Mouse (Mus musculus) A20 (cell line): ENCODE measurements around the gene Gm9999.
"Not testable (repeated sequence)": the region's sequence is repeated elsewhere in the genome, so short reads cannot be mapped to it uniquely, and the experiment has no call there.

ENCODE experiments used
- DNase-seq: peaks from one replicate; pipeline ENCODE4 v3.0.0-alpha.2; 2011; ENCODE audit warnings: low read depth, low spot score

The Gm9999 gene

DNA sequence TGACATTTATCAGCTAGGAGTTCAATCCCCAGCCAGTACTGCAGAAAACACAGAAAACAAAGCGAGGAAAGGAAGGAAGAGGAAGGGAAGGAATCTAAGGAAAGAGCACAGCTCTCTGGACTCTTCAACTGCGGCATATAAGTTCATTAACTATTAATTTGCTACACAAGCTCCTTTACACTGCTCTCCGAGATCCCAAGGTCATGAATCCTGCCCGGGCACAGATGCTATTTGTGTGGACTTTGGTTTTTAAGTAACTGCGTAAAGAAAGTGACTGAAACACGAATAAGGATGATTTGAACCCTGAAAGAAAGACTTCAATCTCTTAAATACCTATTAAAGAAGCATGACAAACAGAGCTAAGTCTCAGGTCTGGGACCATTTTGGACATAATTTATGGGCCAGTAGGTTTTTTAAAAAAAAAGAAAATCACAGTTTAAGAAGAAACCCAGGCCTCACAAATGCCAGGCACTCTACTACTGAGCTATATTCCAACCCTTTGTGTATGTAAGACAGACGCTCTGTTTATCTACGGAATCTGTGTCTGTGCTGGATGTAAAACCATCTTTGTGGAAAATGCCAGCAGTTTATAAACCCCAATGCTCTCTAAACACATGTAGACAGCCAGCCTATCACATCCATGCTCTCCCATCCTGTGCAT is 16.7 kb downstream of the Gm9999 start:
- no peak for DNase-seq

DNA sequence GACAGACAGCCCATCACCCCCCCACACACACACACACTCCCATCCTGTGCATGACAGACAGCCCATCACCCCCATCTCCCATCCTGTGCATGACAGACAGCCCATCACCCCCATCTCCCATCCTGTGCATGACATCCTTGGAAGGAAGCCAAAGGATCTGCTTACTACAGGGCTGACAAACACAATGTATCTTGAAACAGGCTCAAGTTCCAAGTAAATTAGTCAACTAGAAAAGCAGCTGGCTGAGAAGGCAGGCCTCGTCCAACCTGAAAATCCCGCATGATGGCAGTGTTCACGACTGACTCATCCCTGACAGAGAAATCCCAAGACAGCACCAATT is 17.2 kb downstream of the Gm9999 start:
- no peak for DNase-seq

DNA sequence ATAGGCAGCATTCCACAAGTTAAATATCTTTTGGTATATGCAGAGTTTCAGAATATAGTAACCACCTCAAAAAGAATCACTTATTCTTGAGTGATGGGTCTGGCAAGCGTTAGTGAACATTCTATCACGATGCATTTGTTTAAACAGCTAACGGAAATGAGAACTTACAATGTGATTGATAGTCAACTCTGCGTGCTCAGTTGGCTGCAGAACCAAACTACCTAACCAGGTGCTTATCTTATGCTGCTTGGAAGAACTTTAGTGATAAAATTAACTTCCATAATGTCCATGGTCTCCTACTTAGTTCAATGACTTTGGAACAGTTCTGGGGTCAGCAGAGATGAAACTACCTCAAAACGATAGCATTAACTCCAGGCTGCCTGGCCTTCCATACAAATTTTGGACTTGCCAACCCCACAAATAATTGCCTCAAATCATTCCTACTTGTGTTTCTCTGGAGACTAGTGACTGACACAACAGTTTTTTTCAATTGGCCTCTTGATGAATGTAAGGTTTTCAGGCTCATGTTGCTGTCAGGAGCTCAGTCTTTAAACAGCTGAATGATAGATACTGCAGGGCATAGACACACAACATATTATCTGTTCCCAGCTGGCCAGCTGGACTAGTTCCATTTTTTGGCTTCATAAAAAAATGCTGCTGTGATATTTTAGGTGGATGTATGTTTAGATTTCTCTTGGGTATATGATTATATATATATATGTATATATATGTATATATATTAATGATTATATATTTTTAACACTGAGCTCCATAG is 17.9 kb downstream of the Gm9999 start:
- DNase-seq, result no peak

DNA sequence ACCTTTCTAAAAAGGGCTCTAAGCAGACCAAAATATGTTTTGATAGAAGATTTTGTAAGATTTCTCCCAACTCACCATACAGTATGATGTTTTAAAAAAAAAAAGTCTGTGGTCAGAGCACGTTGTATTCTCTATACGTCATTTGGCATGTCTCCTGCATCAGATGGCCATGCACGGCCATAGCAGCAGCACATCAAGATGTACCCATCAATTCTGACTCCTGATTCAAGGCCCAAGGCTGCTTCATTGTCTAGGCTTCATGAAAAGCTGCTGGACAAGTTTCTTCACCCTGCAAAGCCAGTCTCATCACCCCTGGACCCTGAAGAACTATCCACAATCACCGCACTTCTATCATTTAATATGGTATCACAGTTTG is 18.5 kb downstream of the Gm9999 start:
- DNase-seq, result no peak

DNA sequence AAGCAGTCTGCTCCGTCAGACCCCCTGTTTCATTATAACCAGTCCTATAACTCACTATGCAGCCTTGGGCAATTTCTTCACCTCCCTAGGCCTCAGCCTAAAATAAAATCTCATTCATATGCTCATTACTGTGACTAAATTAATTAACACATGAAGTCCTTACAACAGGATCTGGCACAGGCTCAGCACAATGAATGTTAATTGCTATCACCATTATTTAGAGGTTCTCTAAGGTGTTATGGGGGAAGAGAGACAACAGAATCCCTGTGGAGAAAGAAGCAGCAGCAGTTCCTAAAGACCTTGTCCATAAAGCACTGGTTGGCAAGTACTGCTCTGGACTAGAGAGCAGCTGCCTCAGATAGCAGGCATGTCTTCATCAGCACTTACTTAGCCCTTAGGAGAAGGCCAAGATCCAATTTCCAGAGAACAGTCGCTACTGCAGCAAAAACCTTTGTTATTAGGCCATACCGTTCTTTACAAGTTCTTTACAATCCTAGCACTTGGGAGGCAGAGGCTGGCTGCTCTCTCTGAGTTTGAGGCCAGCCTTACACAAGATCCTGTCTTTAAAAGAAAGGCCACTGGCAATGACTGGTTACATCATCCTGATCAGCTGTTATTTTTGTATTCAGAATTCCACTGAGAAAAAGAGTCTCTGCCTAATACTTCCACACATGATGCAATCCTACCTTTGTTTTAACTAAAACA is 20.2 kb downstream of the Gm9999 start:
- no peak for DNase-seq

DNA sequence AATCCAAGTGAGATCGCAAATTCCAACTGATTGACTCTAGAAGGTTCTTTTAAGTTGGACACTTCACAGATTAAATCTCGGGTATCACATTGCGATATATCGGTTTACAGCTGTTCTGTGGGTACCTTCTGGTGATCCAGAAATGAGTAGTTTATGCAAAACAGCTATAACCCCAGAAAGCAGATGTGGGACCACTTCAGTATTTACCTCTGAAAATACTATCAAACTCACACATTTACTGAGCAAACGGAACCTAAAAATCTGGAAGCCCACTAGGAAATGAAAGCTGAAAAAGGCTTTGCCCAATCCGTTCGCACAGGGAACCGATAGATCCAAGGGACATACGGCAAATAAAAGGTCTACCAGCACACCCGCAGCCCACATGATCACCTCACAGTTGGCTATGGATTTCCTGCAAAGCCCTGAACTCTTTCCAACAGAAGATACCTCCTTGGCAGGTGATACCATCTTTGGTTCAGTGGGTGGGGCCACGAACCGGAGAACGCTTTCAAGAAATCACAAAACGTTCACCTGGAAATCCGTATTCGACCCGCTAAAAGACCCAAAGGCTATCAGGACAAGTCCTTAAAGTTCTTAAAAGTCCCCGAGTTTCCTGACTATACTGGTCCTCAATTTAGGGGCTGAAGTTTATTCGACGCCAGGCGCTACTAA is 23.9 kb downstream of the Gm9999 start:
- DNase-seq, result peak; percentile 70

DNA sequence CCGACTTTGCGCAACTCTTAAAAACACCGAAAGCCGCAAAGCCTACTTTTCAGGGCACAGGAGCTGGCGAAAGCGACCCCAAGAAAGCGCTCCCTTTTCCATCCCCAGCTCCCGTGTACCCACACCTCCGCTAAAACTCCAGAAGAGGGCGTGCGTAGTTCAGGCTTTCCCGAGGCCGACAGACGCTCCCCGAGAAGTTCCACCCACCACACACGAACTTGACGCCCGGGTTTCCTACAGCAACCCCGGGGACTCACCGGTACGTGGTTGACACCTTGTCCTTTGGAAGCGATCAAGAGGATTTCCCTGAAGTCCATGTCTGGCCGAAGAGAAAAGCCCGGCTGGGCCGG is 24.4 kb downstream of the Gm9999 start:
- no peak for DNase-seq

DNA sequence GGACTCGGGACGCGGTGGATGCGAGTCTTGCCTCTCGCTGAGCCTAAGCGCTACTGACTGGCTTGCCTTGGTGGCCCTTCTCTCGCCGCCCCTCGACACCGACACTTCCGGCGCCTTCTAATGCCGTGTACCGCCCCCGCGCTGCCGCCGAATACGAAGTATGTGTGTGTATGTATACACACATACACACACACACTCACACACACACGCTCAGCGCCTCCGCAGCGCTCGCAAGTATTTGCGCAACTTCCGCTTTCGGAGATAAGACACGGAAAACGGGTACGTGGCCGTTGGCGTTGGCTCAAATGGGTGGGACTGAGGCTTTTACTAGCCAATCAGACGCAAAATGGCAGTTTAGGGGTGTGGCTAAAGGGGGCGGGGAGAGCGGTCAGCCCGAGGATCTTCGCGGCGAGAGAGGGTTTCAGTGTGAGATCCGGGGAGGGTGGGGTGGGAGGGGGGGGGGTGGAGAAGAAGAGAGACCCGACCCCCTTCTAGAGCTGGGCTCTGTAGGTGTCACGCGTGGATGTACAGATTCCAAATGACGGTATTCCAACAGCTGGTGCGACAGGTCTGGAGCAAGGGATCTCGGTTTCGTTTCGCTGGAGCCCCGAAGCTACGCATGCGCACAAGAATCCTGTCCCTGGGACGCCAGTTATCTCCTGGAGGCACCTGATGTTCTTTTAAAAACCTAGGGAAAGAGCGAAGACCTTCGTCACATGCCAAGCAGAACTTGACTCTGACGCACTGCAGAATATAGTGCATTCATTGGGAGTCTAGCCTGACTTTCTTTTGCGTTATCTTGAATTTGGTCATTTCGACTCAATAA is 25.0 kb downstream of the Gm9999 start, which contains the start of gene Spty2d1:
Gene Spty2d1 (minus strand): TSS at position 244 of the 826 bp plus-strand sequence.
- DNase-seq, result peak; percentile 99

DNA sequence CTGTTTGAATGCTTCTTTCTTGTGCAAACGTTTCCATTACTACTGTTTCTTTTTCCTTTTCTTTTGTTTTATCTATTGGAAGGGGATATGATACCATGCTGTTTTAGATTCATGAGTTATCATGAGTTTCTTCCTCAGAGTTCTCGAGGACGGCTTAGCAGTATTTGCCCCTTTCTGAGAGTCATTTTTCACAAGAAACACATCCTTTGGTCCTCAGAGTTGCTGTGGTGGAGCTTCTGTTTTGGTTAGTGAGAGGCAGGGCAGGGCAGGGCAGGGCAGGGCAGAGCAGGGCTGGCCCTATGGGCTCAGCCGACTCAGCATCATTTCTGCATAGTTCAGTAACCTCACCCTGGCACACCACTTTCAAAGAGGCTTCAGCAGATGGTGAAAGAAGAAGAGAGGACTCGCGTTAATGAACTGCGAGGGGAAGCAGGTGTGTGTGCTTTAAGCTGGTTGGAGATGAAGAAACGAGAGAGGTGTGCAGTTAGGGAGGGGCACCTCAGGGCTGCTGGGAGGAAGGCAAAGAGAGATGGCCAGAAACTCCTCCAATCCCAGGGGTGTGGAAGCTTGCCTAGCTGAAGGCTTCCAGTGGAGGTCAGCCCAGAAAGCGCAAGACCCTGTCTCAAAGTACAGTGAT is 29.9 kb downstream of the Gm9999 start:
- DNase-seq, result peak; percentile 85

DNA sequence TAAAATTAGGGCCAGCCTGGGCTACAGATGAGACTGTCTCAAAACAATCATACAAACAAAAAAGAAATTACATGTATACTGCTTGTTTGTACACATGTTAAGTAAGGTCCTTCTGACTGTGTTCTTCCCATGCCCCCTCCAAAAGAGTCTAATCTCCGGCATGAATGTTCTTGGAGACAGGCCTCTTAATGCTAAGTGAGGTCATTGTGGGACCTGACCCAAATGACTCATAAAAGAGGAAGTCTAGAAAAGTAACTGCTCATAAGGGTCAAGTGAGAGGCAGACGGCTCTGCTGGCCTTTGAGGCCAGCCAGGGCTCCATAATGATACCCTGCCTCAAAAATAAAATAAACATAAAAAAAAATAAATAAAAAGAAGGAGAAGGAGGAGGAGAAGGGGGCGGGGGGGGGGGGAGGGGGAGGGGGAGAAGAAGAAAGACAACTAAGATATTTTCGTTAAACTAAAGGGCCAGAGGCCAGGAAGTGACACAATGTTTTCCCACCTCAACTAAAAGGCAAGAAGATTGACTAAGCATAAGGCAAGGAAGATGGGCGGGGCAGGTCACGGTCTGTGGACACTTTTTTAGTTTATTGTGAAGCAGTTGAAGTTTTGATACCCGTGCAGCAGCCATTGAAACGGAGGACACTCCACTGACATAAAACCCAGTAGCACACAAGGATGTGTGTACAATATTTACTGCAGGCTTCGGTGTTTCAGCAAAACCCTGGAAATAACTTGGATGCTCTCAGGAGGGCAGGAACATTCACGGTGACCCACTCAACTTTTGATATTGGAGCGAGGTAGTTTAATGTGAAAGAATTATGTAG is 31.4 kb downstream of the Gm9999 start:
- DNase-seq, result peak; percentile 46

DNA sequence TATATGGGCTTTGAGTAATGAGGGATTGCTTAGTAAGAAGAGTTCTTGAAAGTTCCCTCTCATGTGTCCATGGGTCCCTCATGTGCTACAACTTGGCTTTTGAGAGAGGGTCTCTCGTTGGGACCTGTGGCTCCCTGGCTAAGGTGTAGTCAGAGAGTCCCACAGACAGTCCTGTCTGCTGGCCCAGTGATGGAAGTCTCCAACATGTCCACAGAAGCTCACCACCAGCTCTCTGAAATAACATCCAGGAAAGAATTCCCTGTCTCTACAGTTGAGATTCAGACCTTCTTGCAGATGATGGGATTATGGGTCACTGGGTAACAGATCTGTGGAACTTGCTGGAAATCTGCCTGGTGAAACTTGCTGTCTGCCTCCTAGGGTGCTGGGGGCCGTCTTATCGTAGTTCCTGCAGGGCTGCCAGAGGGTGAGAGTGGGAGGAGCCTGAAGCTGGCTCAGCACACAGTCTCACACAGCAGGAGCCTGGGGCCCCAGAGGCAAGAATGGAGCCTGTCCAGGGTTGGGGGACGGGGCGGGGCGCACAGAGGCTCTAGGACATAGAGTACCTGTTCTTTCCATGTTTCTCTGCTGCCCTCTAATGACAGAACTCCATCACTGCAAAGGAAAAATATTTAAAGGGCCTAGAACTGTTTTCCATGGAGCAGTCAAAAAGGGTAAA is 32.1 kb downstream of the Gm9999 start:
- peak; percentile 81 for DNase-seq

DNA sequence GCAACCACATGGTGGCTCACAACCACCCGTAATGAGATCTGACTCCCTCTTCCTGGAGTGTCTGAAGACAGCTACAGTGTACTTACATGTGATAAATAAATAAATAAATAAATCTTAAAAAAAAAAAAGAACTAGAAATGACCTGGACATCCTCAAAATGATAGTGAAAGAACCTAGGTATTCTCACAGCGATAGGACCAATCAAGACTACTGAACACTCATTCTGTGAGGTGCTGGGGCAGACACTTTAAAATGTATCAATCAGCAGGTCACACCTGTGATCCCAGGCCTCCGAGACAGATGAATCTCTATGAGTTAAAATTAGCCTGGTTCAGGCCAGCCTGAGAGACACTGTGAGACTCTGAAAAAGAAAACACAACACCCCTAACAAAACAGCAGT is 33.2 kb downstream of the Gm9999 start:
- peak; percentile 19 for DNase-seq

DNA sequence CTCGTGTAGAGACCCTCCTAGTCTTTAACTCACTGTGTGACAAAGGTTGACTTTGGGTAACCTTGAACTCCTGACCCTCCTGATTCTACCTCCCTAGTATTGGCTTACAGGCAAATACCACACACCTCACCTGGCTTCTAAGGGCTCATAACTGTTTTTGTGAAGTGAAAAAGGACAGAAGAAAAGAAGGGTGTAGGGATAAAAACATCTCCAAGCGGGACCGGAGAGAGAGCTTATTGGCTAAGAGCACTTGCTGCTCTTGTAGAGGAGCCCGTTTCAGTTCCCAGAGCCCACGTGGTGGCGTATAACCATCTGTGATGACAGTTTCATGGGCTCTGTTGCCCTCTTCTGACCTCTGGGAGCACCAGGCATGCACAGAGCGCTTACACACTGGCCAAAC is 33.8 kb downstream of the Gm9999 start:
- no peak for DNase-seq

DNA sequence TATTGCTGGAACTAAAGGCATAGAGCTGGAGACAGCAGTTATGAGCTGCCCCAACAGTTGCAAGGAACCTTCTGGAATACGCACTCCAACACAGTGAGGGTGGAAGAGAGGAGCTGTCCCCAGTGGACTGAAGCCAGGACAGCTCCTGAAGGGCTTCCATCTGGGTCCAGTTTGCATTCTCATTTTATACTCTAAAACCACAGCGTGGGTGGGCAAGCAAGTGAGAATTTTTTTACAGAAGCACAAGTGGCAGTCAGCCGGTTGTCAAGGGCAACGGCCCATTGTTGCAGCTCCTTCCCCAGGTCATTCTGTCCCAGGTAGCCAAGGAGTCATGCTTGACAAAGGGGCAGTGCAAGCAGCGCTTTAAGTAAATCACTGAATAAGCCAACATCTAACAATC is 36.3 kb downstream of the Gm9999 start:
- no peak for DNase-seq

DNA sequence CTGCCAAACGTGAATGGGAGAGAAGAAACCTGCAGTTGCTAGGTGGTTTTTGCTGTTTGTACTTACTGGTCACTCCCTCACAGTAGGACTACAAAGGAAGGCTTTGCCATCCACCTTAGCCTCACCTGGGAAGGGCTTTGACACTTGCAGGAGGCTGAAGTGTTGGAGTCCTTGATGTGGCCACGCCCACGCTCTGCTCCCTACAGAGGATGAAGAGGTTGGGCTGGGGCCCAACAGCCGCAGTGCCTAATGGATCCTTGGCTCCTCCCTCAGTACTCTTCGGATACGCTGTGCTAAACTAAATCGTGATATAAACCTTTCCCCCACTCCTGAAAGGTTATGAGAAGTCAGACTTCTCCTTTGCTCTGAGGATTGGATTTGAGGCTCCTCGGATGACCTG is 37.6 kb downstream of the Gm9999 start:
- DNase-seq, result no peak

DNA sequence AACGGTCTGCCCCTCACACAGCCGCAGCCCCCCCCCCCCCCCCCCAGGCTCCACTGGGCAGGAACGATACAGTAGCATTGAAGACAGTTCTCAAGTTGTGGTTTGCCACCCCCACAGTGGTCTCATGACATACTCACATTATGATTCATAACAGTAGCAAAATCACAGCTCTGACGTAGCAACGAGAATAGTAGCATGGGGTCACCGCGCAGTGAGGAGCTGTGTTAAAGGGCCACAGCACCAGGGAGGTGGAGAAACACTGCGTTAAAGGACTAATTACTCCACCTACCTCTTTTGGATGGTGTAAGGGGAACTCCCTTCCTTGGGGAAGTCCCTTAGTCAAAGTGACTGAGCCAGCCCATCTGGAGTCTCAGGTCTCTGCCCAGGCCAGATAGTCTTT is 39.1 kb downstream of the Gm9999 start:
- DNase-seq, result peak; percentile 87

DNA sequence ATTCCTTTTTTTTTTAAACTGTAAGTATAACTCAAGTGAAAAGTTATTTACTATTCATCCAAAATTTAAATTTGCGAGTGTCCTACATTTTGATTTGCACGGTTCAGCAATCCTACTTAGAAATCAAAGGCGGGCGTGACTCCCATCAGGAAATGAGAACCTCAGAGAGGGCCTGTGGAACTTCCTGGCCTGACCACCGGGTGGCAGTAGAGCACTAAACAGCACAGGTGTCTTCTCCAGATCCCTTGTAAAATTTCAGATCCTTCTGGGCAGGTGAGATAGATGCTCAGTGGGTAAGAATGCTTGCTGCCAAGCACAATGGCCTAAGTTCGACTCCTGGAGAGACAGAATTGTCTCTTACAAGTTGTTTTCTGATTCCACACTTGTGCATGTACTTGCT is 40.1 kb downstream of the Gm9999 start:
- peak; percentile 85 for DNase-seq

DNA sequence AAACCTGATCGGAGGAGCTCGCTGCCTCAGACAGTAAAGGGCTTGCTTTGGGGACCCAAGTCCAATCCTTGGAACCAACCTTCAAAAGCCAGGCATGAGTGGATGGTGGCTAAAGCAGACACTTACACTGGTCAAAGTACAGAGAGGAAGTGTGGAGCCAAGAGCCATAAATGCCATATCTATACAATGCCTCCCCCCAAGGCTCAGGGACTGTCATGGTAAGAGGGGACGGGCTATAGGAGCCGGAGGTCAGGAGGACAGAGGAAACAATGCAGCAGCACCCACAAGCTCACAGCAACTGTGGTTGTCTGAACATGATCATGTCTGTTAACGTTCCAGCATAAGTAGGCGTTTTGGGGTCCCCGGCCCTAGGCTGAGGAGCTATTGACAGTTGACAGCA is 41.1 kb downstream of the Gm9999 start:
- no peak for DNase-seq

DNA sequence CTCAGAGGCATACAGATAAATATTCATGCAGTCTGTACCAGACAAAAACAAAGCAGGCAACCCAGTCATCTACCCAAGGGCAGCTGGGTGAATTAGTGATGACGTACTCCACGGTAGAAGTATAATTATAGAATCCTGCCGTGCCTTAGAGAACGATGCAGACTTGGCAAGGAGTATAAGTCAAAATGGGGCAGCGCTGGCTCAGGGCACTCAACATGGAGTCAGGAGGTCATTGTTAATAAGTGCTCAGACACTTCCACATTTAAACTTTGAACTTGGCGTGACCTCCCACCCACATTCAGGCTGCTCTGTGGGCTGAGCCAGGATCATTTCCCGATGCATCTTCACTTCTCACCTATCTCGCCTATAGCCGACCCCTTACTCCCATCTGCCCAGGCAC is 42.0 kb downstream of the Gm9999 start:
- DNase-seq, result no peak

DNA sequence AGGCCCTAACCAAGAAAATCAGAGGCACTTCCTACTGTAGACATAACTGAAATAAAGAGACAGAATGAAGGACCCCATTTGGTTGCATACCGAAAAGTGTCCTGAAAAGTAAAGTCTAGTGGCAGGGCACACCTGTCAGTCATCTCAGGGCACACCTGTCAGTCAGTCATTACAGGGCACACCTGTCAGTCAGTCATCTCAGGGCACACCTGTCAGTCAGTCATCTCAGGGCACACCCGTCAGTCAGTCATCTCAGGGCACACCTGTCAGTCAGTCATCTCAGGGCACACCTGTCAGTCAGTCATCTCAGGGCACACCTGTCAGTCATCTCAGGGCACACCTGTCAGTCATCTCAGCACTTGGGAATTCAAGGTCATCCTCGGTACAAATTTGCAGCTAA is 43.5 kb downstream of the Gm9999 start:
- DNase-seq, result not testable (repeated sequence)
